Mouse (Mus musculus): ENCODE results near the gene Tmem191c. TPM values are rescaled to one million over a fixed set of nuclear protein-coding genes. Genes with fewer than 3 reads are reported as not detected.

The Tmem191c gene
- polyA plus RNA-seq, 1 experiment = 9.6 TPM

DNA sequence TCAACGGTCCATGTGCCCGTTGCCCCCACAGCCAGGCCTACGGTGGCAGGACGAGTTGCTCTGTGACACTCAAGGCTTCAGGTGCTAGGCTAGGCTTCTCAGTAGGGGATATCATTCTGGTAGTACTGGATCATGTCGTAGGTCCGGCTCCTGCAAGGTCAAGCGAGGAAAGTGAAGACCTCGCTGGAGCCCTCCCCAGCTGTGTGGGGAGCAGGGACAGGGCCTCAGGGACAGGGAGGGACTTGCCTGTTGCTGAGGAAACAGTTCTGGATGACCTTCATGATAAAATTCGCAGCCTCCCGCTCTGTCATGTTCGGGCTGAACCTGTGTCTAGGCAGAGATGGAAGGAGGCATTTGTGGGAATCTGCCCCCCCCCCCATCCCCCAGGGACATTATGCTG lies 4.6 kb downstream of the Tmem191c start:
- no peaks in the 10 kb centered on the region for H3K4me1 ChIP-seq (ENCODE audit: control insufficient read depth, insufficient read depth, low read length)
- H3K36me3 ChIP-seq (ENCODE audit: control insufficient read depth, insufficient read depth, low read length, poor library complexity, severe bottlenecking) = no peaks in the 10 kb centered on the region
- H3K9ac ChIP-seq (ENCODE audit: low read depth, poor library complexity, severe bottlenecking) = no peak overlapping the region
- H3K9me3 ChIP-seq (replicated peaks; ENCODE audit: control insufficient read depth, insufficient read depth, low read length, poor library complexity, severe bottlenecking) = no peaks in the 10 kb centered on the region
- no peak overlapping the region for H3K27ac ChIP-seq (ENCODE audit: insufficient read depth, low read length)
- H3K4me3 ChIP-seq (ENCODE audit: low read depth, low read length) = no peak overlapping the region
- TF ChIP-seq EP300 (IDR thresholded peaks at IDR 0.05; ENCODE audit: insufficient read depth, low read depth, low read length) (no peak), CTCF (IDR thresholded peaks at IDR 0.05; ENCODE audit: low read depth, low read length) (no peak), POLR2A (IDR thresholded peaks at IDR 0.05; ENCODE audit: insufficient read depth, low read length) (no peak)
- no peaks in the 10 kb centered on the region for H3K27me3 ChIP-seq (ENCODE audit: control insufficient read depth, insufficient read depth, low read length, poor library complexity, severe bottlenecking)

DNA sequence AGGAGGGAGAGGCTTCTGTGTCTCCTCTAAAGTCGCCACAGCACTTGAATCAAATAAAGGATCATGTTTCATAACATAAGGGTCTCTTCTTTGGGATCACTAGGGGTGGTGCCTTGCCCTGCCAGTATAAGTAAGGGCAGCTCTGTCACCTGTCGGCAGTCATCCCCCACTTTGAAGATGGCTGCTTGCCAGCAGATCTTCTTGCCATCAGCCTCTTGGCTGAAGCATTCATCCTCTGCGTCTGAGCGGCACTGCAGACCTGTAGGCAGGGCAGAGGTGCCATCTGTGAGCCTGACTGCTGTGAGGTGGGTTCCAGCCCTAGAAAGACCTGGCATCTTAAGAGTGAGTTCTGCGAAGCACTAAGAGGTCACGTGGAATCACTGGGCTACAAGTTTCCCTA lies 7.3 kb downstream of the Tmem191c start:
- no peaks in the 10 kb centered on the region for H3K9me3 ChIP-seq (replicated peaks; ENCODE audit: control insufficient read depth, insufficient read depth, low read length, poor library complexity, severe bottlenecking)
- no peak overlapping the region for H3K27ac ChIP-seq (ENCODE audit: insufficient read depth, low read length)
- H3K4me1 ChIP-seq (ENCODE audit: control insufficient read depth, insufficient read depth, low read length) = no peaks in the 10 kb centered on the region
- no peaks in the 10 kb centered on the region for H3K36me3 ChIP-seq (ENCODE audit: control insufficient read depth, insufficient read depth, low read length, poor library complexity, severe bottlenecking)
- no peak overlapping the region for H3K4me3 ChIP-seq (ENCODE audit: low read depth, low read length)
- no peak overlapping the region for H3K9ac ChIP-seq (ENCODE audit: low read depth, poor library complexity, severe bottlenecking)
- no peak for TF ChIP-seq POLR2A (IDR thresholded peaks at IDR 0.05; ENCODE audit: insufficient read depth, low read length)
- TF ChIP-seq EP300 (IDR thresholded peaks at IDR 0.05; ENCODE audit: insufficient read depth, low read depth, low read length) = no peak
- TF ChIP-seq CTCF (IDR thresholded peaks at IDR 0.05; ENCODE audit: low read depth, low read length) = no peak
- H3K27me3 ChIP-seq (ENCODE audit: control insufficient read depth, insufficient read depth, low read length, poor library complexity, severe bottlenecking) = no peaks in the 10 kb centered on the region

DNA sequence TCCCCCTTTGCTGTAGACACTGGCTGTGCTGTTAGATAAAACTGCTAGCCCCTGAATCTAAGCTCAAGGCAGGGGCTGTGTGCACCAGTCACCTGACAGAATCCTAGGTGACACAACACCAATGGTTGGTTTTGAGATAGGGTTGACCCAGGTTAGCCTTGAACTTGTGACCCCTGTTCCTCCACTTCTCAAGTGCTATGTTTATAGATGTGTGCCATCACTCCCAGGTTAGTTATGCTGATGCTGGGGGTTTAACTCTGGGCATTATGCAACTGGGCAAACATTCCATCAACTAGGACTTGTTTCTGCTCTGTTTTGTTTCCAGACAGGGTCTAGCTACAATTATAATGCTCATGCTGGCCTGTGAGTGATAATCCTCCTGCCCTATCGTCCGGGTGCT lies 11.2 kb downstream of the Tmem191c start:
- no peak overlapping the region for H3K9ac ChIP-seq (ENCODE audit: low read depth, poor library complexity, severe bottlenecking)
- no peaks in the 10 kb centered on the region; the same call in 1 of the 2 replicates for H3K36me3 ChIP-seq (ENCODE audit: control insufficient read depth, insufficient read depth, low read length, poor library complexity, severe bottlenecking)
- no peaks in the 10 kb centered on the region for H3K27me3 ChIP-seq (ENCODE audit: control insufficient read depth, insufficient read depth, low read length, poor library complexity, severe bottlenecking)
- H3K4me1 ChIP-seq (ENCODE audit: control insufficient read depth, insufficient read depth, low read length) = no peaks in the 10 kb centered on the region
- no peaks in the 10 kb centered on the region for H3K9me3 ChIP-seq (replicated peaks; ENCODE audit: control insufficient read depth, insufficient read depth, low read length, poor library complexity, severe bottlenecking)
- TF ChIP-seq CTCF (IDR thresholded peaks at IDR 0.05; ENCODE audit: low read depth, low read length) (no peak), POLR2A (IDR thresholded peaks at IDR 0.05; ENCODE audit: insufficient read depth, low read length) (no peak), EP300 (IDR thresholded peaks at IDR 0.05; ENCODE audit: insufficient read depth, low read depth, low read length) (no peak)
- no peak overlapping the region for H3K4me3 ChIP-seq (ENCODE audit: low read depth, low read length)
- H3K27ac ChIP-seq (ENCODE audit: insufficient read depth, low read length) = no peak overlapping the region

DNA sequence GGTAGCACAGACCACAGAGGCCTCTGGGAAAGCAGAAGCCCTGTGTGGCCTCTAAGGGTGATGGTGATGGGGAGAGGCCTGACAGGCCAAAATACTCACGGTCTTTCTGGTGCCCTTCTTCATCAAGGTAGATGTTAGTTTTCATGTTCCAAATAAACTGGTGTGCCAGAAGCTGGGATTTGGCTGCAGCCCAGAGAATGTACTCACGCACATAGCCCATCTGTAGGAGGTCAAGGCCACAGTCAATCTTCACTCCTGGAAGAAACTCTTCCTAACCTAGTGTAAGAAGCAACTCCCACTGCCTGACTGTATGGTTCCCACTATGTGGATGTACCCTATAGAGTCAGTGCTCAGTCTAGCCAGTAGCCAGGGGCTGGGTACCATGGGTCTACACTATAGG lies 15.1 kb downstream of the Tmem191c start:
- H3K9ac ChIP-seq (ENCODE audit: low read depth, poor library complexity, severe bottlenecking) = no peak overlapping the region
- peaks cover 2% of the 10 kb centered on the region; the same call in 1 of the 2 replicates for H3K36me3 ChIP-seq (ENCODE audit: control insufficient read depth, insufficient read depth, low read length, poor library complexity, severe bottlenecking)

DNA sequence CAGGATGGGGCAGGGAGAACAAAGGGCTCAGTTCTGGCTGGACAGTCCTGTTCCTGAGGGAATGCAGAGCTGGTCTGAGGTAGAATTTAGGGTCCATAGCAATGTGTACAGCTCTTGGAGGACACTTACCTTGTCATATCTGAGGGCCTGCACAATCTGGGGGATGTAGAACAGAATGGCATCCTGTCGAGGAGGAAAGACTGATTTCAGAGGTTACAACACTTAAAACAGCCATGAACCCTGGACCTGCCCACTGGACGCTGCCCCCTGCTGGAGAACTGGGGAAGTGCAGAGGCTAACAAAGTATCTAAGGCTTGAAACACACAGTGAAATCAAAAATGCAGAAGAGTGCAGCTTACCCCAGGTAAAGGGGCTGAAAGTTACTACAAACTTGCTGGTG lies 16.9 kb downstream of the Tmem191c start:
- Histone ChIP-seq H3K9me3 (replicated peaks; ENCODE audit: control insufficient read depth, insufficient read depth, low read length, poor library complexity, severe bottlenecking) (no peaks in the 10 kb centered on the region), H3K36me3 (ENCODE audit: control insufficient read depth, insufficient read depth, low read length, poor library complexity, severe bottlenecking) (peaks cover 5% of the 10 kb centered on the region; the same call in 1 of the 2 replicates), H3K9ac (ENCODE audit: low read depth, poor library complexity, severe bottlenecking) (no peak overlapping the region), H3K4me3 (ENCODE audit: low read depth, low read length) (no peak overlapping the region), H3K27ac (ENCODE audit: insufficient read depth, low read length) (no peak overlapping the region), H3K4me1 (ENCODE audit: control insufficient read depth, insufficient read depth, low read length) (no peaks in the 10 kb centered on the region), H3K27me3 (ENCODE audit: control insufficient read depth, insufficient read depth, low read length, poor library complexity, severe bottlenecking) (no peaks in the 10 kb centered on the region)
- TF ChIP-seq CTCF (IDR thresholded peaks at IDR 0.05; ENCODE audit: low read depth, low read length) = peak; percentile 98
- no peak for TF ChIP-seq POLR2A (IDR thresholded peaks at IDR 0.05; ENCODE audit: insufficient read depth, low read length)

More for the DNA sequence above, 15.1 kb downstream of the Tmem191c start:
- Histone ChIP-seq H3K27ac (ENCODE audit: insufficient read depth, low read length) (no peak overlapping the region), H3K4me1 (ENCODE audit: control insufficient read depth, insufficient read depth, low read length) (no peaks in the 10 kb centered on the region), H3K9me3 (replicated peaks; ENCODE audit: control insufficient read depth, insufficient read depth, low read length, poor library complexity, severe bottlenecking) (no peaks in the 10 kb centered on the region), H3K27me3 (ENCODE audit: control insufficient read depth, insufficient read depth, low read length, poor library complexity, severe bottlenecking) (no peaks in the 10 kb centered on the region), H3K4me3 (ENCODE audit: low read depth, low read length) (no peak overlapping the region)
- TF ChIP-seq EP300 (IDR thresholded peaks at IDR 0.05; ENCODE audit: insufficient read depth, low read depth, low read length) = no peak
- no peak for TF ChIP-seq POLR2A (IDR thresholded peaks at IDR 0.05; ENCODE audit: insufficient read depth, low read length)
- no peak for TF ChIP-seq CTCF (IDR thresholded peaks at IDR 0.05; ENCODE audit: low read depth, low read length)

DNA sequence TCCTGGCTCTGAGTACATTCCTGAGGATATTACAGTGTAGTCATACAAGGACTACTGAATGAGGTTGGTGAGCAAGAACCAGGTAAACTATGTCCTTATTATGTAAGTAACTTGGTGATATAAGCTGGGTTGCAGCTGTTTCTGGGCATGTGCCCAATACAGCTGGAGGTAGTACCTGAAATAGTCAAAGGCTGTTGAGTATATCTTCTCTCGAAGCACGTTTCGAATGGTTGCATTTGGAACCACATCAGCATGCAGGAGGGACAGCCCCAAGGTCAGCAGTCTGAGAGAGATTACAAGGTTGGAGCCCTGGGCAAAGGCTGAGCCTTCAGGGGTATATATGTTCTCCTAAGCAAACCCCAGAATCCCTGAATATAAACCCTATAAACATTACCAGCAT lies 24.9 kb downstream of the Tmem191c start:
- Histone ChIP-seq H3K9me3 (replicated peaks; ENCODE audit: control insufficient read depth, insufficient read depth, low read length, poor library complexity, severe bottlenecking) (no peaks in the 10 kb centered on the region), H3K27ac (ENCODE audit: insufficient read depth, low read length) (no peak overlapping the region), H3K27me3 (ENCODE audit: control insufficient read depth, insufficient read depth, low read length, poor library complexity, severe bottlenecking) (no peaks in the 10 kb centered on the region), H3K36me3 (ENCODE audit: control insufficient read depth, insufficient read depth, low read length, poor library complexity, severe bottlenecking) (peaks cover 5% of the 10 kb centered on the region; the same call in 1 of the 2 replicates), H3K4me3 (ENCODE audit: low read depth, low read length) (no peak overlapping the region), H3K9ac (ENCODE audit: low read depth, poor library complexity, severe bottlenecking) (no peak overlapping the region), H3K4me1 (ENCODE audit: control insufficient read depth, insufficient read depth, low read length) (no peaks in the 10 kb centered on the region)
- no peak for TF ChIP-seq POLR2A (IDR thresholded peaks at IDR 0.05; ENCODE audit: insufficient read depth, low read length)
- TF ChIP-seq CTCF (IDR thresholded peaks at IDR 0.05; ENCODE audit: low read depth, low read length) = no peak
- no peak for TF ChIP-seq EP300 (IDR thresholded peaks at IDR 0.05; ENCODE audit: insufficient read depth, low read depth, low read length)
